Mouse (Mus musculus) megakaryocyte, embryonic 14.5 days (primary cell): Measurements from ENCODE around the gene Meis3. TPM values are rescaled to one million over a fixed set of nuclear protein-coding genes. Genes with fewer than 3 reads are reported as not detected.

Experiments
- H3K27me3 ChIP-seq: replicated peaks from 2 replicates; pipeline ENCODE3; 2012; ENCODE audit warnings: inconsistent platforms
- H3K36me3 ChIP-seq: replicated peaks from 2 replicates; pipeline ENCODE3; 2012; ENCODE audit warnings: low read length, inconsistent platforms, mixed read lengths
- H3K4me1 ChIP-seq: 2 replicates; pipeline ENCODE4 v1.6.1; 2012; ENCODE audit warnings: inconsistent platforms
- H3K4me3 ChIP-seq: replicated peaks from 2 replicates; pipeline ENCODE3; 2012; ENCODE audit warnings: moderate library complexity, mild to moderate bottlenecking, inconsistent platforms
- H3K9me3 ChIP-seq: 2 replicates; pipeline ENCODE4 v1.6.1; 2012; ENCODE audit warnings: inconsistent platforms
- FLI1 ChIP-seq: IDR thresholded peaks from 2 replicates; pipeline ENCODE4 v1.6.1; 2012; ENCODE audit warnings: low read length, inconsistent platforms, mixed read lengths
- GATA1 ChIP-seq: IDR thresholded peaks from 3 replicates; pipeline ENCODE4 v1.6.1; 2012; ENCODE audit warnings: mixed read lengths, low read length, inconsistent platforms, borderline replicate concordance
- polyA plus RNA-seq: library from polyadenylated mRNA; stranded (reverse); fragments of >175 nt; gene quantifications from 2 replicates; pipeline ENCODE4 v1.2.3, GENCODE M21; 2012; ENCODE audit warnings: low replicate concordance; ENCODE audit not compliant: insufficient read depth

Gene Meis3
- polyA plus RNA-seq, 1 experiment = 1.4 TPM

DNA sequence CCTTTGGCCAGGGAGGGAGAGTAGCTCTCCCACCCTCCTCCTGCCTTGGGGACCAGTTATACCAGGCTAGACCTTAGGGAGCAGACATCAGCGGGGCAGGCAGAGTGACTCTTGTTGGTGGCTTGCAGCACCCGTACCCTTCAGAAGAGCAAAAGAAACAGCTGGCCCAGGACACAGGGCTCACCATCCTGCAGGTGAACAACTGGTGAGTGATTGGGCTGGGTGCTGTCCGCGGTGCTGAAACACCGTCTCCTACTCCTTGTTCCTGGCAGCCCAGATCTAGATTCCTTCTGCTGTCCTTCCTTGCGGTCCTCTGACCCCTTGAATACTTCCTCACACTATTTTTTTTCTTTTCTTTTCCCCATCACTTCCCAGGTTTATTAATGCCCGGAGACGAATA lies 8.8 kb downstream of the Meis3 start:
- Histone ChIP-seq H3K4me3 (no peak overlapping the region), H3K36me3 (no peaks in the 10 kb centered on the region), H3K4me1 (no peaks in the 10 kb centered on the region), H3K9me3 (no peaks in the 10 kb centered on the region), H3K27me3 (peaks cover 50% of the 10 kb centered on the region)
- TF ChIP-seq GATA1 (no peak), FLI1 (no peak)

DNA sequence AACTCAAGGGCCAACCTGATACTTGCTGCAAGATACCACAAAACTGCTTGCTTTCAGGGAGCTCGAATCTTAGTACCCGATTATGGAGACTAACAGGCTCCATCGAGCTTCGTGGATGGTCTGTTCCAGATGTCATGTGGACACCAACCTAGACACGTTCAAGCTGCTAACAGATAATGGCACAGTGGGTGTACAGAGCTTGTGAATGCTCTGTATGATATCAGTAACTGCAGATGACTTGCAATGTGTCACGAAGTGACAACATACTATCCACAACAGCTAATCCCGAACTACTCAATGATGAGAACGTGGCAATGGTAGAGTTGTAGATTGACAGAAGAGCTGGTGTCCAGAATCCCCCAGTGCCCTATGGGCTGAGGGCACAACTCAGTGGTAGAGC lies 12.6 kb downstream of the Meis3 start:
- H3K4me1 ChIP-seq = peaks cover 11% of the 10 kb centered on the region
- no peak for TF ChIP-seq GATA1
- no peak for TF ChIP-seq FLI1
- no peak overlapping the region for H3K4me3 ChIP-seq

DNA sequence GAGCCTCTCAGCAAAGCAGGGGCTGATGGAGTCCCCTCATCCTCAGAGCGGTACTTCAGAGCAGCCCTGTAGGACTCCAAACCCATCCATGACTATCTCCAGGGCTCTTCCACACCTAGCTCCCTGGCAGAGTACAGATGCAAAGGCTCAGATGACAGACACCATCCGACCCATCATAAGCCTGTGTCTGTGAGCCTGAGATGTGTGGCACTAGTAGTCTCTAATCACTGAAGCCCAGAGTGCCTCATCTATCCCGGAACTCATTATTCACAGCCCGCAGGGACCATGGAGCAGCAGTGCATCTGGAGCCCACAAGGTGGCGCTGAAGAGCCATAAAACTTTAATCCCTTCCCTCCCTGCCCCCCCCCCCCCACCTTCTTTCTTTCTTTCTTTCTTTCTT lies 17.4 kb downstream of the Meis3 start:
- TF ChIP-seq FLI1 = no peak
- peaks cover 37% of the 10 kb centered on the region for H3K27me3 ChIP-seq

More for the DNA sequence above, 12.6 kb downstream of the Meis3 start:
- peaks cover 55% of the 10 kb centered on the region for H3K27me3 ChIP-seq
- no peaks in the 10 kb centered on the region for H3K9me3 ChIP-seq
- no peaks in the 10 kb centered on the region for H3K36me3 ChIP-seq

DNA sequence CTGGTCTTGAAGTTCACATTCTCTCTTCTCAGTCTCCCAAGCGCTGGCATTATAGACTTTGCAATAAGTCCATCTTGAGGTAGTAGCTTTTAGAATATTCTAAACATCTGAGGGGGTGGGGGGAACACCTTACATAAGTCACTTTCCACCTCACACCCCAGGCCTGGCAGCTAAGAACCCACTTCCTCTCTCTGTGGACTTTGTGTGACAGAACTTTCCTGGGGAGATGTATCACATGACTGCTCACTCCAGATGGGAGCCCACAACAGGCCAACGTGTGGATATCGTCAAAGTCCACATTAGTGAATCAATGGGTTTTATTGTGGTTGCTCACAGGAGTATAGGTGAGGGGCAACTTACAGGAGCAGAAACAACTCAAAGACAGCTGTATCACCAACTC lies 18.8 kb downstream of the Meis3 start:
- TF ChIP-seq GATA1 (no peak), FLI1 (no peak)
- no peaks in the 10 kb centered on the region for H3K9me3 ChIP-seq
- no peak overlapping the region for H3K4me3 ChIP-seq
- H3K27me3 ChIP-seq = peaks cover 26% of the 10 kb centered on the region
- peaks cover 33% of the 10 kb centered on the region for H3K4me1 ChIP-seq
- peaks cover 25% of the 10 kb centered on the region for H3K36me3 ChIP-seq

More for the DNA sequence above, 17.4 kb downstream of the Meis3 start:
- Histone ChIP-seq H3K9me3 (no peaks in the 10 kb centered on the region), H3K36me3 (peaks cover 15% of the 10 kb centered on the region), H3K4me3 (no peak overlapping the region), H3K4me1 (peaks cover 28% of the 10 kb centered on the region)

DNA sequence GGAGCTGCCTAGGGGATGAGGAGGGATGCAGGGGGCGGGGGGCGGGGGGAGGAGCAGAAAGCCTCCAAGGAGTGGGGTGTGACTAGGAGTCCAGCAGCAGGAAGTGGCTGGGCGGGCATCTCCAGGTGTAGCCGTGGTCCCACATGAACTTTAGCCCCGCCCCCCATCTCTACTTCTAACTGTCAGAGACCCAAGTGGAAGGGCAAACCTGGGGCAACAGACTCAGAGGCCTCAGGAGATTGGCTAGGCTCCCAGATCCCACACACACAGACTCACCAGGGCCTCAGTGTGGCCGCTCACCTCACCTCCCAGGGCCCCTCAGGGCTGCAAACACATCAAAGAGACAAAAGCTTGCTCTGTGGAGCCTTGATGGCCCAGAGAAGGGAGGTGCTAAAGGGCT lies 21.7 kb downstream of the Meis3 start:
- peaks cover 49% of the 10 kb centered on the region for H3K4me1 ChIP-seq
- H3K27me3 ChIP-seq = no peaks in the 10 kb centered on the region
- H3K4me3 ChIP-seq = no peak overlapping the region
- H3K36me3 ChIP-seq = peaks cover 52% of the 10 kb centered on the region
- TF ChIP-seq GATA1 (no peak), FLI1 (no peak)
- H3K9me3 ChIP-seq = no peaks in the 10 kb centered on the region

DNA sequence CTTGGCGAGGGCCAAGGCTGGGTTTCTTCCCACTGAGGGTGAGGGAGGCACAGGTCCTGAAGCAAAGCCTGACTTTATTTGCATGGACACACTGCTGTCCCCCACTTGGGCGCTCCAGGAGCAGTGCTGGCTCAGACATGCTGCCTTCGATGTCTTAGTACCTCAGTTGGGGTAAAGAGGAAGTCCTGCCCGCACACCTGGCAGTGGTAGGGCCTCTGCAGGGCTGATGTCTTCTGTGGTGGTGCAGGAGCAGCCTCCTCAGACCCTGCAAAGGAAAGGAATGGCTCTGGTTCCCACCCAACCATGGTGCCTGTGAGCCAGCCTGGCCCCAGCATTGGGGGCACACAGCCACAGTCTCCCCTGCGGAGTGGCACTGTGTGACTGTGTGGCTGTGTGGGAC lies 22.3 kb downstream of the Meis3 start:
- Histone ChIP-seq H3K27me3 (no peaks in the 10 kb centered on the region), H3K4me3 (peak overlapping the region; percentile 18), H3K9me3 (no peaks in the 10 kb centered on the region), H3K4me1 (peaks cover 53% of the 10 kb centered on the region), H3K36me3 (peaks cover 57% of the 10 kb centered on the region)
- TF ChIP-seq GATA1 (no peak), FLI1 (no peak)

DNA sequence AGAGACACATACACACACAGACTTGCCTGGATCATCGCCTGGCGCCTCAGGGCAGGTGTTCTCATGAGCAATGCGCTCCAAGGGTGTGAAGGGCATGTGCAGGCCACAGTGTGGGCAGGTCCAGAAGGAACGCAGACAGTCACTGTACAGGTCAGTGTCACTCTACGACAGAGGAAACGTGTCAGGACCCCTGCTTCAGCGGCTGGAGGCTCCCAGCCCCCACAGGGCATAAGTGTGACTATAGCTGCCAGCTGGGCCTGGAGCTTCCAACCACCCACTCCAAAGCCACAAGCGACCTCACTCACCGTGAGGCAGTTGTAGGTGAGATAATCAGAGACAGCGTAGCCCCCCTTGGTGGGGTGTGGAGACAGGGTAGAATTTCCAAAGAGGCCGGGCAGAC lies 23.6 kb downstream of the Meis3 start:
- Histone ChIP-seq H3K9me3 (no peaks in the 10 kb centered on the region), H3K4me1 (peaks cover 50% of the 10 kb centered on the region), H3K27me3 (no peaks in the 10 kb centered on the region), H3K36me3 (peaks cover 71% of the 10 kb centered on the region), H3K4me3 (peak overlapping the region; percentile 2)
- TF ChIP-seq GATA1 (no peak), FLI1 (no peak)

DNA sequence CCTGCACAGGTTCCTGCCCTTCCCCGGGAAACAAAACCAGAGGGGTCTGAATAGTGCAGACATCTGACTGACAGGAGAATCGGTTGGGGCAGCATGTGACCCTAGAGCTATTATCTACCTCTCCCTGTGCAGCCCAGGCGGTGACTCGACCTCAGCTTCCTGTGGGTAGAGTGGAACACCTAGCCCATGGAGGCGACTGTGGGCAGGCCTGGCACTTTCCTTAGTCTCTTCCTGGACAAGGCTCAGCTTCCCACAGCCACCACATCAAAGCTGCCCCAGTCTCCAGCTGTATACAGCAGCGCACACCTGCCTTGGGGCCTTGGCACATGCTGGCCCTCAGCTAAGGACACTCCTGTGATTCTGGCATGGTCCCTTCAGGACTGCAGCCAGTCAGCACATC lies 26.2 kb downstream of the Meis3 start:
- TF ChIP-seq FLI1 = no peak
- no peak for TF ChIP-seq GATA1

DNA sequence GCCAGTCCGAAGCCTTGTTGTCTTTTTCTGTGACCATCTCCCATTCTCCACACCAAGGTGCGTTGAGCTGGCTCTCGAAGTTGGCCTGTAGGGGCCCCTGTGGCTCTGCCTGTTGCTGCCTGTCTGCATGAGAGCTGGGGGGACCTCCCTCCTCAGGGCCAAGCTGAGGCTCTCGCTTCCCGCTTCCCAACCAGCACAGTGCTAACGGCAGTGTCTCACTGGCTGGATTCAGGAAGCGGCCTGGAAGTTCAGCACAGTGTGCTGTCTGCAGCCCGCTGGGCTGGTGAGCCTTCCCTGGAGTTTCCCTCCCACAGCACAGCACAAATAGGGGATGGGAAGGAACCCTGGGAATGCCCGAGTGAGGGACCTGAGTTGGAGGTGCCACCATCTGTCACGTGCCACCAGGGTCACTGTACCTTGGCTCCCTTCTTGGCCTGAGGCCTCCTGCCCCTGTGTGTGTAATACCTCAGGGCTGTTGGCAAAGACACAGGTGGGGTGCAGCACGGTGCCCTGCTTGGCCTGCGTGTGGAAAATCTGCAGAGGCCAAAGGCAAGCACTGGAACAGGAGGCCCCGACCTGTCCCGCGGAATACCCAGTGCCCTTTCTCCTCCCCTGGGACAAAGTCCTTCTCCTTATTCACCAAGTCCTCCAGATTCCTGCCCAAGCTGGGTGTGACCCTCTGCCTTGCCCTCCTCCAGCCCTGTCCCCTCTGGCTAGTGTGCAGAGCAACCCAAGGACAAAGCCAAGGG lies 28.0 kb downstream of the Meis3 start:
- Histone ChIP-seq H3K36me3 (peaks cover 86% of the 10 kb centered on the region), H3K27me3 (no peaks in the 10 kb centered on the region)
- TF ChIP-seq FLI1 (no peak), GATA1 (no peak)

More for the DNA sequence above, 26.2 kb downstream of the Meis3 start:
- peaks cover 67% of the 10 kb centered on the region for H3K4me1 ChIP-seq
- peaks cover 92% of the 10 kb centered on the region for H3K36me3 ChIP-seq
- peak overlapping the region; percentile 2 for H3K4me3 ChIP-seq
- H3K27me3 ChIP-seq = no peaks in the 10 kb centered on the region
- no peaks in the 10 kb centered on the region for H3K9me3 ChIP-seq

DNA sequence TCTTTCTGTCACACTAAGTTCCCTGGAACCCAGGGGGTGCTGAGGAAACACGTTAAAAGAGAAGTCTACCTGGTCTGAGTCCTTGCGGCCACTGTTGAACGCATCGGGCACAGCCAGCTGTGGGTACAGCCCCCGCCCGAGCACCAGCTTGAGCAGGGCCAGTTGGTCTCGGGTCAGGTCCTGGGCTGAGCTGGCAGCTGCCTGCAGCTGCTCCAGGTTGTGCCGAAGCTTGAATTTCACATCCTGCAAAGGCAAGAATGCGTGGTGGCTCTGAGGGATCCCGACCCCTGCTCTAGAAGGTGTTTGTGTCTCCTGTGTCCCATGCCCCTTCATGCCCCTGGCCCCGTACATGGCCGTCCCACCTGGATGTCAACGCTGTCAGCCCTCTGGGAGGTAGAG lies 28.6 kb downstream of the Meis3 start:
- Histone ChIP-seq H3K9me3 (no peaks in the 10 kb centered on the region), H3K36me3 (peaks cover 82% of the 10 kb centered on the region), H3K4me3 (no peak overlapping the region), H3K4me1 (peaks cover 86% of the 10 kb centered on the region), H3K27me3 (no peaks in the 10 kb centered on the region)
- no peak for TF ChIP-seq FLI1
- TF ChIP-seq GATA1 = no peak

More for the DNA sequence above, 28.0 kb downstream of the Meis3 start:
- Histone ChIP-seq H3K4me1 (peaks cover 85% of the 10 kb centered on the region), H3K4me3 (no peak overlapping the region), H3K9me3 (no peaks in the 10 kb centered on the region)
